Mouse (Mus musculus) left cerebral cortex, postnatal 36 days (tissue): ENCODE data around the gene Bod1. TPM values are rescaled to one million over a fixed set of nuclear protein-coding genes. Genes with fewer than 3 reads are reported as not detected.
A peak's percentile ranks its signal among the peaks of the same experiment; 100 is the strongest.

ENCODE experiments used
- DNase-seq, 2 experiments: peaks; one replicate each; pipeline ENCODE4 v3.0.0; 2021 to 2022; ENCODE audit warnings: low spot score in 2 of 2, mixed read lengths in 1 of 2
- intact Hi-C: fragments of 180-260 bp; cut with DNase I; formaldehyde crosslinking; loops from one replicate; pipeline ENCODE4 v1.15.1; 2025
- total RNA-seq, 2 experiments: library from RNA; stranded (reverse); gene quantifications; 2 replicates each; pipeline ENCODE4 v1.2.3; 2021

Gene Bod1
- 100 to 1,000 TPM in 1 of 2 experiments, 10 to 100 TPM in 1; 97.5 to 110 TPM for total RNA-seq

- DNase-seq, result peak; percentile 94 to 96
- intact Hi-C loops, result no loop called here
These were observed at the start of gene Bod1 for GRCm38 (mm10) chr11:31671354-31672169. Bod1 (minus strand) TSS chr11:31671885.

- intact Hi-C loops, result no loop called here
- DNase-seq, result no peak
These were observed 47.4 kb upstream of the Bod1 start for GRCm38 (mm10) chr11:31719090-31719489.

- intact Hi-C loops, result no loop called here
- DNase-seq, result no peak
These were observed 46.4 kb upstream of the Bod1 start for GRCm38 (mm10) chr11:31717926-31718735.

GRCm38 (mm10) chr11:31713641-31714121 is 42.0 kb upstream of the Bod1 start:
- peak; percentile 59 to 68 for DNase-seq
- intact Hi-C loops, result no loop called here

GRCm38 (mm10) chr11:31713116-31713515 is 41.4 kb upstream of the Bod1 start:
- no peak for DNase-seq
- intact Hi-C loops, result no loop called here

- DNase-seq, result no peak
- intact Hi-C loops, result no loop called here
These were observed 36.1 kb upstream of the Bod1 start for GRCm38 (mm10) chr11:31707771-31708170.

GRCm38 (mm10) chr11:31703173-31703572 is 31.5 kb upstream of the Bod1 start:
- peak; percentile 58 for DNase-seq
- intact Hi-C loops, result no loop called here

GRCm38 (mm10) chr11:31701901-31702300 is 30.2 kb upstream of the Bod1 start:
- no peak for DNase-seq
- intact Hi-C loops, result no loop called here

GRCm38 (mm10) chr11:31699502-31699901 is 27.8 kb upstream of the Bod1 start:
- intact Hi-C loops, result no loop called here
- no peak for DNase-seq

GRCm38 (mm10) chr11:31694801-31695200 is 23.1 kb upstream of the Bod1 start:
- DNase-seq, result peak; percentile 73
- intact Hi-C loops, result loop anchor here (2.0 kb wide), 1 partner anchor 76 kb away; no protein-coding TSS in a partner anchor

GRCm38 (mm10) chr11:31694109-31694508 is 22.4 kb upstream of the Bod1 start:
- intact Hi-C loops, result loop anchor here (2.0 kb wide), 1 partner anchor 77 kb away; no protein-coding TSS in a partner anchor
- DNase-seq, result no peak

- no peak for DNase-seq
These were observed 21.6 kb upstream of the Bod1 start for GRCm38 (mm10) chr11:31693322-31693721.

GRCm38 (mm10) chr11:31688956-31689355 is 17.3 kb upstream of the Bod1 start:
- no peak for DNase-seq
- intact Hi-C loops, result loop anchor here (5.0 kb wide), 1 partner anchor 63 kb away; no protein-coding TSS in a partner anchor

More at GRCm38 (mm10) chr11:31693322-31693721, 21.6 kb upstream of the Bod1 start:
- intact Hi-C loops, result no loop called here

GRCm38 (mm10) chr11:31684913-31685567 is 13.4 kb upstream of the Bod1 start:
- intact Hi-C loops, result loop anchor here (5.0 kb wide), 2 partner anchors 67 to 87 kb away; no protein-coding TSS in a partner anchor
- DNase-seq, result no peak

GRCm38 (mm10) chr11:31684126-31684525 is 12.4 kb upstream of the Bod1 start:
- intact Hi-C loops, result loop anchor here (5.0 kb wide), 1 partner anchor 88 kb away; no protein-coding TSS in a partner anchor
- DNase-seq, result peak; percentile 47 to 66

GRCm38 (mm10) chr11:31679840-31680381 is 8.2 kb upstream of the Bod1 start:
- intact Hi-C loops, result loop anchor here (5.0 kb wide), 2 partner anchors 92 to 192 kb away; partner anchors contain the start of gene Cpeb4
- DNase-seq, result no peak

- DNase-seq, result no peak
- intact Hi-C loops, result loop anchor here (5.0 kb wide), 1 partner anchor 195 kb away; the partner anchor contains the start of gene Cpeb4
These were observed 5.6 kb upstream of the Bod1 start for GRCm38 (mm10) chr11:31677309-31677708.

- intact Hi-C loops, result loop anchor here (5.0 kb wide), 1 partner anchor 196 kb away; the partner anchor contains the start of gene Cpeb4
- DNase-seq, result no peak
These were observed 5.1 kb upstream of the Bod1 start for GRCm38 (mm10) chr11:31676661-31677252.

GRCm38 (mm10) chr11:31675430-31675829 is 3.7 kb upstream of the Bod1 start:
- peak in 1 of 2 experiments; percentile 40 for DNase-seq
- intact Hi-C loops, result loop anchor here (1.0 to 5.0 kb wide), 2 partner anchors 197 to 274 kb away; partner anchors contain the start of gene Cpeb4
